Mouse (Mus musculus): ENCODE data around the gene Agxt. TPM values are rescaled to one million over a fixed set of nuclear protein-coding genes. Genes with fewer than 3 reads are reported as not detected.

Agxt gene
- not detected in 2 replicates for polyA plus RNA-seq (2012; rRNA removed)

DNA sequence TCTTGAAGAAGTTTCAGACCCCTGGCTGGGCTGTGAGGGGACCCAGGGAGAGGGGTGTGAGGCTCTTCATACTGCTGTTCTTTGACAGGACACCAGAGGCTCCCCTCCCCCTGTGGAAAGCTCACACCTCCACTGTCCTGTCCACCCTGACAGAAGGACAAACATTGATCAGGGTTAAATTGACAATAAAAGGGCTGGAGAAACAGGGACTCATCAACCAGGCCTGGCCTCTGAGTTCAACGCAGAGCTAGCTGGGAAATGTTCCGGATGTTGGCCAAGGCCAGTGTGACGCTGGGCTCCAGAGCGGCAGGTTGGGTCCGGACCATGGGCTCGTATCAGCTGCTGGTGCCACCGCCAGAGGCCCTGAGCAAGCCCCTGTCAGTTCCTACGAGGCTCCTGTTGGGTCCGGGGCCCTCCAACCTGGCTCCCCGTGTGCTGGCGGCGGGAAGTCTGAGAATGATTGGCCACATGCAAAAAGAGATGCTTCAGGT, at the start of gene Agxt:
Gene Agxt (plus strand): TSS at position 205 of the 491 bp plus-strand sequence.

DNA sequence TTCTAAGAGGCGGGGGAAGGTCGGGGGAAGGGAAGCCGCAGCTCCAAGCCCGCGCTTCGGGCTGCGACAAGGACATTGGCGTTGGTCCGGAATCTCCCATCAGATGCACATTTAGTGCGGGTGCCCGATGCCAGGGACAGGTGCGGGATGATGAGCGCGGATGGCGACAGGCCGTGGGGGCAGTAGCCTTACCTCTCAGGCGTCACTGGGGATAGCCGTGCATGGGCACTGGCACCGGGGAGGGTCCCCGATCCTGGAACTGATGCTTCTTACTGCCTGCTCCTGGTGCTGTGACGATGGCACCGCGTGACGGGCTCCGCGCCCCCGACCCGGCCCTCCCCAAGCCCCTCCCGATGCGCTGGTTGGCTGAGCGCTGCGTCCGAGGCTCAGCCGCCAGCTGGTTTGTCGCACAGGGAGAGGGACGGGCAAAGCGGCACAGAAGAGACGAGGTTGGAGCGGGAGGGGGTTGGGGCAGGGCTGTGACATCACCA, 33.4 kb upstream of the Agxt start, which contains the start of gene Kif1a:
Gene Kif1a (minus strand): TSS at position 381 of the 491 bp plus-strand sequence.

DNA sequence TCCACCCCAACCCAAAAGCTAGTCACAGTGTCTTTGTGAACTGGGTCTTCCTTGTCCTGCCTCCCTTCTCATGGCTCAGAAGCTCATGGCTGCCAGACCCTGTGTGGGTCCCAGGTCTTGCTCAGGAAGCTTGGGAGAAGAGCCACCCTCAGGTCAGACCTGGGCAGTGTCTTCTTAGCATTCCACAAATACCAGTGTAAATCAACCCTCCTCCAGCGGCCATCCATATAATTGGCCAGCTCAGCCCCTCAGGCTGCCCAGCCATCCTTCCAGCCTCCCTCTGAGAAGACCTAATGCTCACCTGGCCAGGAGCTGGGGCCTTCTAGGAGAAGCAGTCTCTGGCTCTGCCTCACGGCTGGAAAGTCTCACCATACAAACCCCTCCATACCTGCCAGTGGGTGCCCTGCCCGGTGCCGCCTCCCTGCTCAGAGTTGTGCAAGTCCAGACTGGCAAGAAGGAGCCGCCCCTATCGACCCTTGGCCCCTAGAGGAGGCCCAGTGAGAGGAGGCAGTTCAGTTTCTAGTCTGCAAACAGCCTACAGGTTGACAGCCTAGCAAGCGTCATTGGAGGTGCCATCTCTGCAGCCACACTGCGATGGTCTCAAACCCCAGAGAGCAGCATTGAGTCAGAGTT, 25.6 kb downstream of the Agxt start, which contains the start of gene 2310007B03Rik:
Gene 2310007B03Rik (minus strand): TSS at position 448 of the 633 bp plus-strand sequence.

DNA sequence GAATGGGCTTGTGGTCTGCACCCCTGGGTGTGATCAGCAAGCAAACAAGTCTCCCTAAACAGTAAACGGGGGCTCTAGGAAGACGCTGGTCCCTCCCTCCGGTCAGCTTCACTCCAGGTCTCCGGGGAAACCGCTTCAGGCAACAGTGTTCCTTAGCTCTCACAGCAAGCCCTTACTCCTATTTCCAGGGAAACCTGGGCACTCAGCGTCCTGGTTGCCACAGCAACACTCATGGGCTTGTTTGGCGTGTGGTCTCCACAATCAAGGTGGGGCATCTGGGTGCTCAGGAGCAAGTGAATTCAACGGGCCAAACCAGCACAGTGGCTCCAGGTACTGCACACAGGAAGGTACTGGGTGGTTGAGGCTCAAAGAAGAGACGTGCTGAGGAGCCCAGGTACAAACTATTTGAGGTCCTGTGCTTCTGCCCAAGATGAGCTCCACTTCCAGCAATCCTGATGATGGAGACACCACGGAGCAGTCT, 33.3 kb downstream of the Agxt start, which contains the start of gene Crocc2:
Gene Crocc2 (plus strand): TSS at position 431 of the 481 bp plus-strand sequence.

Other genes starting within 250 kb of the Agxt start
- 0.29 and 0.39 TPM in 2 replicates for gene Ankmy1, start 232.3 kb upstream of the Agxt start, polyA plus RNA-seq (2012; rRNA removed)
- 15.8 and 16.5 TPM in 2 replicates for gene Dusp28, start 228.3 kb upstream of the Agxt start, polyA plus RNA-seq (2012; rRNA removed)
- 46.9 and 49.4 TPM in 2 replicates for gene Rnpepl1, start 224.5 kb upstream of the Agxt start, polyA plus RNA-seq (2012; rRNA removed)
- gene Capn10, start 200.9 kb upstream of the Agxt start, polyA plus RNA-seq (2012; rRNA removed): 58.3 and 60.3 TPM in 2 replicates
- 0.49 and 0.64 TPM in 2 replicates for gene Gpr35, start 184.4 kb upstream of the Agxt start, polyA plus RNA-seq (2012; rRNA removed)
- not detected in 2 replicates for gene Aqp12, start 128.9 kb upstream of the Agxt start, polyA plus RNA-seq (2012; rRNA removed)
- 128 and 137 TPM in 2 replicates for gene Kif1a, start 33.3 kb upstream of the Agxt start, polyA plus RNA-seq (2012; rRNA removed)
- gene 2310007B03Rik, start 25.7 kb downstream of the Agxt start, polyA plus RNA-seq (2012; rRNA removed): 0.25 and 0.58 TPM in 2 replicates
- 0.55 and 0.61 TPM in 2 replicates for gene Crocc2, start 33.5 kb downstream of the Agxt start, polyA plus RNA-seq (2012; rRNA removed)
- 11.1 and 23.2 TPM in 2 replicates for gene Sned1, start 100.6 kb downstream of the Agxt start, polyA plus RNA-seq (2012; rRNA removed)
- 24.1 and 25.4 TPM in 2 replicates for gene Mterf4, start 170.7 kb downstream of the Agxt start, polyA plus RNA-seq (2012; rRNA removed)
- 12.3 and 14.5 TPM in 2 replicates for gene Ppp1r7, start 207.6 kb downstream of the Agxt start, polyA plus RNA-seq (2012; rRNA removed)
- 12.3 and 13.1 TPM in 2 replicates for gene Pask, start 208.2 kb downstream of the Agxt start, polyA plus RNA-seq (2012; rRNA removed)
- 0.53 and 0.75 TPM in 2 replicates for gene Ano7, start 238.7 kb downstream of the Agxt start, polyA plus RNA-seq (2012; rRNA removed)

All from central nervous system, embryonic 14 days (tissue).